Mouse (Mus musculus): Measurements from ENCODE around the gene Ubxn6. TPM values are rescaled to one million over a fixed set of nuclear protein-coding genes. Genes with fewer than 3 reads are reported as not detected.

The Ubxn6 gene
- total RNA-seq, 2 experiments from 2014 or later, result 91.2 to 98.3 TPM

GRCm38 (mm10) chr17:56030919-56031318 is 43.9 kb downstream of the Ubxn6 start:
- DNase-seq (ENCODE audit: extremely low spot score in 1 of 2, low spot score in 2 of 2), result no peak
- peak overlapping the region; percentile 47; the same call in 1 of the 2 replicates for H3K27ac ChIP-seq
- intact Hi-C loops (cut with DNase I), result no loop called here
- H3K4me3 ChIP-seq, result no peak overlapping the region
- TF ChIP-seq CTCF (IDR thresholded peaks at IDR 0.05), result peak; percentile 22; the same call in 1 of the 2 replicates

- Histone ChIP-seq H3K27ac (peak overlapping the region; percentile 47; the same call in 1 of the 2 replicates), H3K4me3 (no peak overlapping the region)
- intact Hi-C loops (cut with DNase I), result no loop called here
- TF ChIP-seq CTCF (IDR thresholded peaks at IDR 0.05), result no peak
- no peak for DNase-seq (ENCODE audit: extremely low spot score in 1 of 2, low spot score in 2 of 2)
Measured at GRCm38 (mm10) chr17:56030238-56030870, 44.5 kb downstream of the Ubxn6 start.

GRCm38 (mm10) chr17:56027801-56028441 is 46.9 kb downstream of the Ubxn6 start:
- no peak for TF ChIP-seq CTCF (IDR thresholded peaks at IDR 0.05)
- Histone ChIP-seq H3K27ac (peak overlapping the region; percentile 22; the same call in 1 of the 2 replicates), H3K4me3 (no peak overlapping the region)
- DNase-seq (ENCODE audit: extremely low spot score in 1 of 2, low spot score in 2 of 2), result no peak
- intact Hi-C loops (cut with DNase I), result no loop called here

GRCm38 (mm10) chr17:56026881-56027280 is 47.9 kb downstream of the Ubxn6 start:
- no peak for DNase-seq (ENCODE audit: extremely low spot score in 1 of 2, low spot score in 2 of 2)
- intact Hi-C loops (cut with DNase I), result no loop called here
- no peak for TF ChIP-seq CTCF (IDR thresholded peaks at IDR 0.05)

GRCm38 (mm10) chr17:56026303-56026702 is 48.5 kb downstream of the Ubxn6 start:
- no peak for TF ChIP-seq CTCF (IDR thresholded peaks at IDR 0.05)
- intact Hi-C loops (cut with DNase I), result no loop called here
- H3K4me3 ChIP-seq, result no peak overlapping the region
- no peak for DNase-seq (ENCODE audit: extremely low spot score in 1 of 2, low spot score in 2 of 2)
- no peak overlapping the region for H3K27ac ChIP-seq

More at GRCm38 (mm10) chr17:56026881-56027280, 47.9 kb downstream of the Ubxn6 start:
- H3K27ac ChIP-seq, result no peak overlapping the region
- no peak overlapping the region for H3K4me3 ChIP-seq

- no peak for DNase-seq (ENCODE audit: extremely low spot score in 1 of 2, low spot score in 2 of 2)
- intact Hi-C loops (cut with DNase I), result no loop called here
- no peak overlapping the region for H3K4me3 ChIP-seq
- peak overlapping the region; percentile 4; the same call in 1 of the 2 replicates for H3K27ac ChIP-seq
- TF ChIP-seq CTCF (IDR thresholded peaks at IDR 0.05), result no peak
Measured at GRCm38 (mm10) chr17:56024931-56025330, 49.9 kb downstream of the Ubxn6 start.

- DNase-seq (ENCODE audit: extremely low spot score in 1 of 2, low spot score in 2 of 2), result no peak
- TF ChIP-seq CTCF (IDR thresholded peaks at IDR 0.05), result no peak
- intact Hi-C loops (cut with DNase I), result no loop called here
- Histone ChIP-seq H3K4me3 (no peak overlapping the region), H3K27ac (peak overlapping the region; percentile 4; the same call in 1 of the 2 replicates)
Measured at GRCm38 (mm10) chr17:56024476-56024875, 50.4 kb downstream of the Ubxn6 start.

GRCm38 (mm10) chr17:56023386-56023785 is 51.4 kb downstream of the Ubxn6 start:
- Histone ChIP-seq H3K4me3 (no peak overlapping the region), H3K27ac (peak overlapping the region; percentile 77)
- no peak for TF ChIP-seq CTCF (IDR thresholded peaks at IDR 0.05)
- intact Hi-C loops (cut with DNase I), result no loop called here
- no peak for DNase-seq (ENCODE audit: extremely low spot score in 1 of 2, low spot score in 2 of 2)

GRCm38 (mm10) chr17:56022989-56023290 is 51.9 kb downstream of the Ubxn6 start:
- TF ChIP-seq CTCF (IDR thresholded peaks at IDR 0.05), result no peak
- DNase-seq (ENCODE audit: extremely low spot score in 1 of 2, low spot score in 2 of 2), result no peak
- H3K4me3 ChIP-seq, result no peak overlapping the region
- intact Hi-C loops (cut with DNase I), result no loop called here
- peak overlapping the region; percentile 77 for H3K27ac ChIP-seq

GRCm38 (mm10) chr17:56022131-56022988 is 52.5 kb downstream of the Ubxn6 start:
- Histone ChIP-seq H3K27ac (peak overlapping the region; percentile 77), H3K4me3 (no peak overlapping the region)
- intact Hi-C loops (cut with DNase I), result no loop called here
- DNase-seq (ENCODE audit: extremely low spot score in 1 of 2, low spot score in 2 of 2), result no peak
- TF ChIP-seq CTCF (IDR thresholded peaks at IDR 0.05), result no peak

- H3K27ac ChIP-seq, result peak overlapping the region; percentile 77
- no peak overlapping the region for H3K4me3 ChIP-seq
- intact Hi-C loops (cut with DNase I), result no loop called here
- peak; percentile 59 to 66 for DNase-seq (ENCODE audit: extremely low spot score in 1 of 2, low spot score in 2 of 2)
- no peak; the same call in 1 of the 2 replicates for TF ChIP-seq CTCF (IDR thresholded peaks at IDR 0.05)
Measured at GRCm38 (mm10) chr17:56021161-56021910, 53.5 kb downstream of the Ubxn6 start.
